Mouse (Mus musculus) myocyte (in vitro differentiated cells): ENCODE results near the gene Pum2.

Source experiments
- E2F4 ChIP-seq: IDR thresholded peaks from one replicate; pipeline ENCODE4 v1.6.1; 2011; ENCODE audit warnings: mild to moderate bottlenecking, control low read depth, moderate library complexity; ENCODE audit not compliant: insufficient read depth
- MAX ChIP-seq: IDR thresholded peaks from one replicate; pipeline ENCODE4 v1.6.1; 2011; ENCODE audit warnings: low read depth, mild to moderate bottlenecking, control low read depth
- POLR2A ChIP-seq: IDR thresholded peaks from one replicate; pipeline ENCODE4 v1.6.1; 2011; ENCODE audit warnings: low read depth, mild to moderate bottlenecking, control low read depth, moderate library complexity; ENCODE audit not compliant: insufficient read length

DNA sequence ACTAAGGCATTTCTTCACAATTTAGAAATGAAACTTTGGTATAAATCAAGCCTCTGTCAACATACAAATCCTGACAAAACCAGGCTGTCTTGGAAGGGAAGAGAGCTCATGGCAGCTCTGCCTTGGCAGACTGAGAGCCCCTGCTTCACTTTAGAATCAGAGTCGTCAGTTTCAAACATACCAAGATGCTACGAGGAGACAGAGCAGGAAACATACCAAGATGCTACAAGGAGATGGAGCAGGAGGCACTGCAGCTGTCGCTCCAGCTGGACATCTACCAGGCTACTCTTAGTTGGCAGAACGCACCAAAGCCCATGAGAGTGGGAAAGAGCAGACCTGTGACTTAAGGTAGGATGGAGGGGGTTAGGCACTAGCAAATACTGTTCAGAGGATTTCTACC, 11.2 kb upstream of the Pum2 start:
- TF ChIP-seq MAX (no peak), E2F4 (no peak), POLR2A (no peak)
